Mouse (Mus musculus) urinary bladder, postnatal 10 days (tissue): ENCODE results near the gene Dnah5.
"Not testable (repeated sequence)": the region's sequence is repeated elsewhere in the genome, so short reads cannot be mapped to it uniquely, and the experiment has no call there.

Source experiments
- DNase-seq: peaks from one replicate; pipeline ENCODE4 v3.0.0; 2022; ENCODE audit warnings: low spot score

The Dnah5 gene

GRCm38 (mm10) chr15:28307131-28307530 lies 103.6 kb downstream of the Dnah5 start:
- DNase-seq = no peak

GRCm38 (mm10) chr15:28307884-28308283 lies 104.3 kb downstream of the Dnah5 start:
- no peak for DNase-seq

GRCm38 (mm10) chr15:28310516-28310915 lies 107.0 kb downstream of the Dnah5 start:
- no peak for DNase-seq

DNA sequence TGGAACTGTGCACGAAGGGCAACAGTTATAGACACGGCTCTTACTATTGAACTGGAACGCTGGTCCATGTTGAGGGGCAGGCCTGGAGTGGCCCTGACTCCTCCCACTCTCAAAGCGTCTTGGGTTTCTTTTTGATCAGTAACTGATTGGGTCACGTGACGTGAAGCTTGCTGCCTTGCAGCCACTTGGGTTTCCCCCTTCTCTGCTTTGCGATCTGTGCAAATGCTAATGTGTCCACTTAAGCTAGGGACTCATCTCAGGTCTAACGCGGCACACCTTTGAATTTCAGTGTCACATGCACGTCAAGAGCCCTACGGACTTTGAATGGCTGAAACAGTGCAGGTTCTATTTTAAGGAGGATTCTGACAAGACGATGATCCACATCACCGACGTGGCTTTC lies 109.9 kb downstream of the Dnah5 start:
- no peak for DNase-seq

DNA sequence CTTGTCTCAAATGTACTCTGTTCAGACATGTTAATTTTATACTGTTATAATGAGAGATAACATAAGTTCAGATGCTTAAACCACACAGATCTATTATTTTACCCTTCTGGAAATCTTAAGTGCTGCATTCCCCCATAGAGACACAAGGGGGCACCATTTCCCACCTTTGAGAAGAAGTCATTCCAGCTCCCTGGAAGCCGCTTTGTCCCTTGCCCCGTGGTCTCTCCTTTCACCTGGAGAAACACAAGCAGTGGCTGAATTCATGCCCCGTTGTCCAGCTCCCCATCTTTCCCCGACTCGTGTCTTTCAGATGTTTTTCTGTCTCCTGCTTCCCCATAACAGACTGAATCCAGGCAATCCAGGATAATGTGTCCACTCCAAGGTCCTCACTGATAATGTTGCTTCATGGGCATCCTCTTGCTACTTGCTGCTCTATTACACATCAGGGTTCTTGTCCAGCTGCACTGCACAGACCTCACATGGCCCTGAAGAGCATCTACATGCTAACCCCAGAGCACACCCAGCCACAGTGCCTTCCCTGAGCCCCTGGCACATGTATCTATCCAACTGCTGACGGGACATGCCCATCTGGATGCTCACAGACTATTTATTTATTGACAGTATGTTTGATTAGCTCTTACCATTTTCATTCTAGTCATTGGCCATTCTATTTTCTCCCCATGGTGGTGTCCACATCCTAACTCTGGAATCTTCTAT lies 112.4 kb downstream of the Dnah5 start:
- DNase-seq = no peak

GRCm38 (mm10) chr15:28322533-28322932 lies 119.0 kb downstream of the Dnah5 start:
- DNase-seq = no peak

- no peak for DNase-seq
These were observed 123.4 kb downstream of the Dnah5 start for GRCm38 (mm10) chr15:28326985-28327384.

- DNase-seq = no peak
These were observed 123.9 kb downstream of the Dnah5 start for GRCm38 (mm10) chr15:28327441-28327840.

DNA sequence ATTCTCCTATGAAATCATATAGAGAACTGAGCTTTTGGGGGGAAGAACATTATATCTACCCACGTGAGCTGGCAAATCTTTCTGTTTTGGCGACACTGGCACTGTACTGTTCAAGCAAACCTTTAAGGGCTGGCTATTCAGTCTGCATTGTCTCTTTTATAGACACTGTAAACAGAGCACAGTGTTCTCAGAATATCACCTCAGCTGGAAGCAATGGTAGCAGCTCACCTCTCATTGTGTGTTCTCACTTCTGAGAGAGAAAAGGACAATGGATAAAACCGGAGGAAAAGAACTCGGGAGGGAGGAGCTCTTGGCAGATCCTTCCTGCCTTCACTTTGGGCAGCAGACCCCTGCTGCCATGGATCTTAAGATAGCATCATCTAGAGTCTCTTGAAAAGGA lies 137.6 kb downstream of the Dnah5 start:
- DNase-seq = no peak

DNA sequence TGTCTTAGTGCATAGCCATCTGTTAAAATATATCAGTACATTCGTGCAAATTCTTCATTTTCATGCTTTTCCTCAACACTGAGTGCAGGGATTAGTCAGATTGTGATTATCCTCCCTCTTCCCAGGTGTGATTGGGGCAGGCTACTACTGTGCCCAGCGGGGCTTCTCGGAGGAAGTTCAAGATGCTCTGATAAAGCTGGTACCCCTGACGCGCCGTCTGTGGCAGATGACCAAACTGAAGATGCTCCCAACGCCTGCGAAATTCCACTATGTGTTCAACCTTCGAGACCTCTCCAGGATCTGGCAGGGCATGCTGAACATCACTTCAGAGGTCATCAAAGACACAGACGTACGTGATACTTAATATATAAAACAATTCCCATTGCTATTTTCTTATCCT lies 164.0 kb downstream of the Dnah5 start:
- DNase-seq = no peak

GRCm38 (mm10) chr15:28370431-28370830 lies 166.9 kb downstream of the Dnah5 start:
- DNase-seq = no peak

DNA sequence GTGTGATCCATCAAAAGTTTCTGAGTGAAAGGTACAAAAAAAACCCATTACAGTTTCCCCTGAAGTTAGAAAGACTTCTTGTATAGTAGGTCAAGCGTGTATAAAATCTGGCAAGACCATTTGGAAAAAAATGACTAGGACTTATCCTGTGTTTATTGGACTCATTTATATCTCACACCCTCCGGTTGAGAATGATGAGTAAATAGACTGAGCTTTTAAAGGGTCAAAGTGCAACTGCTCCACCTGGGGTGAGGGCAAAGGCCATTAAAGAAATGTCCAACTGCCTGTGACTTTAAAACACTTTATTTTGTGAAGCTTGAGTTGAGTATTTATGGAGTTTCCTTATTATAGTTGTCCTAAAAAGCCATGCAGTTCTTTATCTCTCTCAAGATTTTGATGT lies 168.0 kb downstream of the Dnah5 start:
- DNase-seq = no peak

DNA sequence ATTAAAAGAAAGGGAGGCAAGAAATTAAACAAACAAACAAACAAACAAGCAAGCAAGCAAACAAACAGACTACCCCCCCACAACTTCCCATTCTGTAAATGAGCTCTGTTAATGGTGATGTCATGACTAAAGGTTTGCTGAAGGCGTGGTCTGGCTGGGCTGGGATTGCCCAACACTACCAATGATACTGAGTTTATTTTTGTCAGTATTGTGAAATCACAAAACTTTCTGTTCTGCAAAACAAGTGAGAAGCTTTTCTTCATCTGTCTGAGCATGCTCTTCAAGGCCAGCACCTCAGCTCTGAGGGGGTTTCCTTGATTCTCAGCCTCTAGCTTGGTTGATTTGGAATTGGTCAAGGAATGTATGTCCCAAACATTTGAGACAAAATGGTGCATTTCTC lies 170.8 kb downstream of the Dnah5 start:
- no peak for DNase-seq

- DNase-seq = no peak
These were observed 177.4 kb downstream of the Dnah5 start for GRCm38 (mm10) chr15:28380909-28381308.

DNA sequence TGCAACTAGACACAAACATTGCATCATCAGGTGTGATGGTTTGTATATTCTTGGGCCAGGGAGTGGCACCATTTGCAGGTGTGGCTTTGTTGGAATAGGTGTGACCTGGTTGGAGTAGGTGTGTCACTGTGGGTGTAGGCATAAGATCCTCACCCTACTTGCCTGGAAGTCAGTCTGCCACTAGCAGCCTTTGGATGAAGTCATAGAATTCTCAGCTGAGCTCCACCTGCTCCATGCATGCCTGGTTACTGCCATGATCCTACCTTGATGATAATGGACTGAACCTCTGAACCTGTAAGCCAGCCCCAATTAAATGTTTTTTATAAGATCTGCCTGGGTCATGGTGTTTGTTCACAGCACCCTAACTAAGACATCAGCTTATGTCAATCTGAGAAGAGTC lies 190.2 kb downstream of the Dnah5 start:
- not testable (repeated sequence) for DNase-seq

DNA sequence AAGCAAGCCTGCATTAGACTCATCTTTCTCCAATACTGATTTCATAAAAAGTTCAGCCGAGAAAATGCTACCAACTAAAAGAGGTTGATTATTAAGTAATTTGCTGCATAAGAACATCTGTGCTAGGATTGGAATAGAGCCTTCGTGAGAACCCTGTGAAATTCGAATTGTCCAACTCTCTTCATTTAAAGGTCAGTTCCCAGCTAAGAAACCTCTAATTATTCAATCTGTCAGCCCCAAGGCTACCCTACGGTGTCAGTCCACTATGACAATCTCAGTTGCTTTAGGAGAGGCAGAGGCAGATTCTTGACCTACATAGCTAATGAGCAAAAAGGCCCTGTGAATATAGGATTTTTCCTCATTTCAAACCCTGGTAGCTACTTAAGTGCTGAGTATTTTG lies 191.9 kb downstream of the Dnah5 start:
- DNase-seq = no peak

DNA sequence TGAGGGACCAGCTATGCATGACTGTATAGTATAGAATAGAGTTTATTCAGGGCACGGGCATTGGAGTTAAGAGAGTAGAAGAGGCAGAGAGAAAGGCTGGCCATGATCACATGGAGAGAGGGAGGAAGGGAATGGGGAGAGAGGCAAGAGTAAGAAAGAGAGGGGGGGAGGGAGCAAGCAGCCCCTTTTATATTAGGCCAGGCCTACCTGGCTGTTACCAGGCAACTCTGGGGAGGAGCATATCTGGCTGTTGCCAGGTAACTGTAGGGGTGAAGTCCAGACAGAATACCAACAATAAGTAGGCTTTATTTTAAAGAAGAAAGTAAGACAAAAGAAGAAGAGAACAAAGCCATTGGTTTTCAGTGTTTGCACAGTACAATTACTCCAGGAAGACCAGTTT lies 194.9 kb downstream of the Dnah5 start:
- no peak for DNase-seq

DNA sequence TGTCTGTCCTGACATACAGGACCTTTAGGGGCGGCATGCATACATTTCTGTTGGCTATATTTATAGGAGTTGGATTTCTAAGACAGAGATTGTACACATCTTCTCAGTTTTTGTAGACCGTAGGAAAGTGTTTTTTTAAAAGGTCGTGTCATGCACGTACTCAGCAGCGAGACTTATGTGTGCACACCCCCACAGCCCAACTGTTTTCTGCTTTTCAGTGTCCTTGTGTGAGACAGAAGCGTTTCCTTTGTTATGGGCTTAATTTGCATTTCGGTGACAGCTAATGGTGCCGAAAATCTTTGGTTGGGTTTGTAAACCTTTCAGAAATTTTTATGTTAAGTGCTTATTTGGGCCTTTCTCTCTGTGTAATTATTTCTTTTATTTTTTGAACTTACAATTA lies 195.7 kb downstream of the Dnah5 start:
- DNase-seq = no peak

- DNase-seq = no peak
These were observed 201.1 kb downstream of the Dnah5 start for GRCm38 (mm10) chr15:28404630-28405029.

DNA sequence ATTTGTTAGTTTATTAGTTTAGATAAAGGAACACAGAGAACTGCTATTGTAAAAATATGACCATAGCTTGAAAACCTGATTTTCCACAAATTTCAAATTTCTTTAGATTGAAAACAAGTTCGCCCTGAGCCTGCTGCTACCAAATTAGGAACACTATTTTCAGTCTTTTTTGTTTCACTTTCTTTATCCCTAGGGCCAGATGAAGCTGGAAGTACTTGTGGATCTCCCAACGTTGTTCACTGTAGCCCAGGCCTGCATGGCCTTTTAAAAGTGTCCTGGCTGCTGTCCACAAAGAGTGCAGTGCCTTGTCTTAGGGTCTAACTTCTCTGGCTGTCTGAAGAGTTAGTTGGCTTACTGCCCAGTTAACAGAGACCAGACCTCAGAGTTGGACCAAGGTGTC lies 201.6 kb downstream of the Dnah5 start:
- DNase-seq = no peak

GRCm38 (mm10) chr15:28439702-28440101 lies 236.2 kb downstream of the Dnah5 start:
- no peak for DNase-seq

DNA sequence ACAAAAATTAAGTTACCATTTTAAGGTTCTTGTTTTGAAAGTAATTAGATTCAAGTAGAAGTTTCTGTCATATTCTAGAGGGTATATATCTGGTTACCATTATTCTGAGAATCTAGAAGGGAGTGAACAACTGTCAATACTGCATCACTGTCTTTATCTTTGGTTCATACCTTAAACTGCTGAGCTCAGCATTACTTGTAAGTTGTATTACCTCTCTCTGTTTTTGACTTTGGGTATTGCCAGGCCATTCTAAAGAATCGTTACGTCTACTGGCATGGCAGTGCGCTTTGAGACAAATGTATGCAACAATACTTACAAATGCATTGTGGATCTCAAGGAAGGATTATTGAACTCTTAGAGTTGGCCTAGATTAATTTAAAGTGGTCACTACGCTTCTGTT lies 240.9 kb downstream of the Dnah5 start:
- DNase-seq = no peak

GRCm38 (mm10) chr15:28461091-28461778 lies 257.7 kb downstream of the Dnah5 start:
- DNase-seq = not testable (repeated sequence)
